Mouse (Mus musculus) intestine, embryonic 16.5 days (tissue): ENCODE data around the gene Ankrd23. TPM values are rescaled to one million over a fixed set of nuclear protein-coding genes. Genes with fewer than 3 reads are reported as not detected.

Source experiments
- ATAC-seq: fragments of 200-750 bp; cut with Nextera tagmentation; 2 replicates; pipeline ENCODE4 v1.8.0; 2017; ENCODE audit warnings: moderate TSS enrichment, moderate library complexity
- H3K27ac ChIP-seq: fragments of 300-500 bp; sonication (generic); 2 replicates; pipeline ENCODE4 v1.5.1; 2014; ENCODE audit warnings: mild to moderate bottlenecking, low read length
- H3K27me3 ChIP-seq: fragments of 300-500 bp; sonication (generic); replicated peaks from 2 replicates; pipeline ENCODE4 v1.6.1; 2014; ENCODE audit warnings: low read length, control low read depth, mixed read lengths; ENCODE audit not compliant: control insufficient read depth, insufficient read depth
- H3K36me3 ChIP-seq: fragments of 300-500 bp; sonication (generic); 2 replicates; pipeline ENCODE4 v1.6.1; 2014; ENCODE audit warnings: low read length, control low read depth; ENCODE audit not compliant: control insufficient read depth, insufficient read depth
- H3K4me1 ChIP-seq: fragments of 300-500 bp; sonication (generic); 2 replicates; pipeline ENCODE4 v1.6.1; 2014; ENCODE audit warnings: low read length, control low read depth, mixed read lengths; ENCODE audit not compliant: control insufficient read depth, insufficient read depth
- H3K4me2 ChIP-seq: fragments of 300-500 bp; sonication (generic); 2 replicates; pipeline ENCODE4 v1.6.1; 2014; ENCODE audit warnings: low read depth, low read length, control low read depth
- H3K4me3 ChIP-seq: fragments of 300-500 bp; sonication (generic); 2 replicates; pipeline ENCODE4 v1.5.1; 2014; ENCODE audit warnings: mild to moderate bottlenecking, low read length
- H3K9ac ChIP-seq: fragments of 300-500 bp; sonication (generic); 2 replicates; pipeline ENCODE4 v1.6.1; 2014; ENCODE audit warnings: low read depth, low read length
- H3K9me3 ChIP-seq: fragments of 300-500 bp; sonication (generic); 2 replicates; pipeline ENCODE4 v1.6.1; 2016; ENCODE audit warnings: low read length, control low read depth; ENCODE audit not compliant: control insufficient read depth
- WGBS: fragments of 180-500 bp; shearing (Covaris S2); extraction: QIAGEN DNeasy Blood & Tissue Kit; methylation state at CpG from one replicate; pipeline ENCODE4 v1.1.7; 2014; 5-methylcytosine and 5-hydroxymethylcytosine counted together
- polyA plus RNA-seq: library from polyadenylated mRNA; unstranded; fragments of >200 nt; fragmentation: Nextera tagmentation; extraction: Ambion mirVana; gene quantifications from 2 replicates; pipeline ENCODE4 v1.2.1, GENCODE M21; 2015

Ankrd23 gene
- polyA plus RNA-seq, 1 experiment from 2014 or later = 14.6 TPM

DNA sequence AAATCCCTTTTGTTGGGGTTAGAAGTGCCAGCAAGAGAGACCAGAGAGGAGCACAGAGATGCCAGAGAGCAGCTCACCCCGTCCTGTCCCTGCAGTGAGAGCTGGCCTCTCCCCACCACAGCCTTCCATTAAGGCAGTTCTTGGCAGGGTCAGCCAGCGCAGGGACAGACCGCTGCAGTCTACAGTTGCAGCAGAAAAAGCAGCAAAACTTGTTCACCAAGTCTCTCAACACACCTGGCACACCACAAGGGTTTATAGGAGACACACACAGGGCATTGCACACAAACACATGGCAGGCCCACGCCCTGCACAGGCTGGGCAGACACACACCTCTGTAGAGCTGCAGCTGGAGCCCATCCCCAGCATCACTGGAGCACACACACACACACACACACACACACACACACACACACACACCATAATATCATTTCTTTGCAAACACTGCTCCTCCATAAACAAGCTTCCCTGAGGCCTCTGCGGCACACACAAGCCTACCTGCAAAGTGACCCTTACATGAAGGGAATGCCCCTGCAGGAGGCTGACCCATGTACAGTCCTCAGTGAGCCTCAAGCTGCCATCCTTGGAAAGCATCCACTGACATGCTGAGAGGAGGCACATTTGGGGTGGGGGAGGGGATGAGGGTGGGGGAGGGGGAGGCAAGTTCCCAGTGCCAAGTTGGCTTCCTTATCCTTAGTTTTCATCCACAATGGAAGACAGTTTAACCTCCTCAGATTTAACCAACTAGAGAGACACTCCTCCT, 37.7 kb upstream of the Ankrd23 start:
- Histone ChIP-seq H3K27me3 (no peaks in the 10 kb centered on the region), H3K4me3 (no peak overlapping the region), H3K9ac (peak overlapping the region; percentile 38), H3K36me3 (no peaks in the 10 kb centered on the region), H3K4me1 (peaks cover 66% of the 10 kb centered on the region), H3K4me2 (no peak overlapping the region), H3K27ac (peak overlapping the region; percentile 60), H3K9me3 (no peaks in the 10 kb centered on the region)
- WGBS = 63% methylated on average over 5 of the region's 5 CpGs
- ATAC-seq = peak; percentile 24; the same call in 1 of the 2 replicates

DNA sequence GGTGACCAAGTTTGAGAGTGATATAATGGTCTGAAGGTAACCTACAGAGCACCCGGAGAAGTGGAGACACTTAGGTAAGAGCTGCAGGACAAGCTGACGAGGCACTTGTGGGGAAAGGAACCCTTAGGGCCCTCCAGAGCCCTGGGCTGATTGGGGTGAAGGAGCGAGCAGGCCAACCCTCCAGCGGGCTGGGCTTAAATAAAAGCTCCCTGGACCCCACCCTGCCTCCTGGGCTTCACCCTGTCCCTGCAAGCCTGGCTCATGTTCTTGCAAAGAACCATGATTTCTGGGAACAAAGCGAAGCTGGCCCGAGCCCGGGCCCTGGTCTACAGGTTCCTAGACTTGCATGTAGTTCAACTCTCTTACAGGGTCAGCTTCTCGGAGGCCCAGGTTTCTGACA, 36.8 kb upstream of the Ankrd23 start:
- Histone ChIP-seq H3K9me3 (no peaks in the 10 kb centered on the region), H3K9ac (peak overlapping the region; percentile 38; the same call in 1 of the 2 replicates), H3K4me2 (no peak overlapping the region), H3K27ac (peak overlapping the region; percentile 60), H3K27me3 (no peaks in the 10 kb centered on the region), H3K36me3 (no peaks in the 10 kb centered on the region), H3K4me1 (peaks cover 68% of the 10 kb centered on the region), H3K4me3 (no peak overlapping the region)
- WGBS = 66% methylated on average over 8 of the region's 8 CpGs
- no peak for ATAC-seq

DNA sequence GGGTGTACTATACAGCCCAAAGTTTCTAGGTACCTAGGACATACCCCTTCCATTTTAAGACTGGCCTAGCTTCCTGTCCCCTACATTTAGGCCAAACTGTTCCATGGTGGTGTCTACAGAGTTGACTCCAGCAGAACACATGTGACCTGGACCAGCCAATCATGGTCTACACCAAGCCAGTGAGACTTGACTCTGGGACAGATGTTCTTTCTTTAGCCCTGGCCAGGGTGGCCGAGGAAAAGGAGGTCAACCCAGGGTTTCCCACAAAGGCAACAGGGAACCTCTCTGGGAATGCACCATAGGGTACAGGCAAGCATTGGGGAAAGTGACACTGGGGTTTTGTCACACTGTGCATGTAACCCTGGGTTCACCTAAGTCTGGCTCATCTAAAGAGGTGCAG, 36.0 kb upstream of the Ankrd23 start:
- Histone ChIP-seq H3K4me3 (no peak overlapping the region), H3K27ac (no peak overlapping the region), H3K27me3 (no peaks in the 10 kb centered on the region), H3K9ac (no peak overlapping the region), H3K9me3 (no peaks in the 10 kb centered on the region), H3K36me3 (no peaks in the 10 kb centered on the region), H3K4me1 (peaks cover 65% of the 10 kb centered on the region), H3K4me2 (no peak overlapping the region)
- 62% methylated on average over 1 of the region's 1 CpGs for WGBS
- no peak for ATAC-seq

DNA sequence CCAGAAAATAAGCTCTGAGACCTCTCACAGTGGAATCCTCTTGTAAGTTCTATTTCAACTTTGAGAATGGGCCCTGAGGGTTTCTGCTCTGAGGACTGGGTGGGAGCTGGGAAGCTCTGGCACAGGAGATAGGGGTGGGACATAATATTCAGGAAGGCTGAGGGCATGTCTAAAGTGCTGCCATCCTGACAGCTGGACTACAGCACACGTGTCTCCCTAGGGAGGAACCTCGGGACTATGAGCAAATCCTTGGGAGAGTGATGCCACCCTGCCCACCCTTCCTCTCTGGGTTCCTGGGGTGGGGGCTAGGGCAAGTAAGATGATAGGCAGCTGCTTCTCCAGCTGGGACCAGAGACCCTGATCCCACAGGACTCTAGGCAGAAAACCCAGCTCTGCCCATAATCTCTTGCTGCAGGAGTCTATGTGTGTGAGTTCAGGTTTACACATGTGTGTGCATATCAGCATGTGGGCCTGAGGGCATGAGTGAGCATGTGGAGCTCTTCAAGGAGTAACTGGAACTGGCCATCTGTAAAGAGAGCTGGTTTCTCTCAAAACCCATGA, 35.5 kb upstream of the Ankrd23 start:
- H3K9me3 ChIP-seq = no peaks in the 10 kb centered on the region
- H3K27me3 ChIP-seq = no peaks in the 10 kb centered on the region
- WGBS = 67% methylated on average over 2 of the region's 2 CpGs
- peaks cover 62% of the 10 kb centered on the region for H3K4me1 ChIP-seq
- no peaks in the 10 kb centered on the region for H3K36me3 ChIP-seq
- H3K4me2 ChIP-seq = no peak overlapping the region
- ATAC-seq = no peak
- H3K4me3 ChIP-seq = no peak overlapping the region
- peak overlapping the region; percentile 14 for H3K27ac ChIP-seq
- H3K9ac ChIP-seq = no peak overlapping the region

DNA sequence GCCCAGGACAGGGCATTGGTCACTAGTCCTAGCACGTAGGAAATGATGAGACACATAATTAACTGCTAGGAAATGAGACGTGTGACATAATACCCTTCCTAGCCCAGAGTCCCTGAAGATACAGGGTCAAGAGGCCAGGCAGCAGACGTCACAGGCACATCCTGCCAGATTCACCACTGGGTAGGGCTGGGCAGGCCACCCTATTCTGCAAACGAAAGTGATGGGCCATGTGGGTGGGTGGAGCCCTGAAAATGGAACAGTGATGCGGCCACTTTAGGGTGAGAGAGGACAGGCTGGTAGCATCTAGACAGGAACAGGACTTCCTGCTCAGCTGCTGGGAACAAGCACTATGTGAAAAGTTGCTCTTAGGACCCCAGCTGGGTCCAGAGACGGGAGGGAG, 34.9 kb upstream of the Ankrd23 start:
- 0 out of 2 replicates have a peak overlapping the region, but pooled peaks have one; percentile 11 for H3K27ac ChIP-seq
- H3K4me1 ChIP-seq = peaks cover 57% of the 10 kb centered on the region
- H3K4me3 ChIP-seq = no peak overlapping the region
- no peaks in the 10 kb centered on the region for H3K9me3 ChIP-seq
- H3K9ac ChIP-seq = no peak overlapping the region
- H3K27me3 ChIP-seq = no peaks in the 10 kb centered on the region
- H3K4me2 ChIP-seq = no peak overlapping the region
- no peaks in the 10 kb centered on the region for H3K36me3 ChIP-seq
- no peak for ATAC-seq
- WGBS = 52% methylated on average over 6 of the region's 6 CpGs

DNA sequence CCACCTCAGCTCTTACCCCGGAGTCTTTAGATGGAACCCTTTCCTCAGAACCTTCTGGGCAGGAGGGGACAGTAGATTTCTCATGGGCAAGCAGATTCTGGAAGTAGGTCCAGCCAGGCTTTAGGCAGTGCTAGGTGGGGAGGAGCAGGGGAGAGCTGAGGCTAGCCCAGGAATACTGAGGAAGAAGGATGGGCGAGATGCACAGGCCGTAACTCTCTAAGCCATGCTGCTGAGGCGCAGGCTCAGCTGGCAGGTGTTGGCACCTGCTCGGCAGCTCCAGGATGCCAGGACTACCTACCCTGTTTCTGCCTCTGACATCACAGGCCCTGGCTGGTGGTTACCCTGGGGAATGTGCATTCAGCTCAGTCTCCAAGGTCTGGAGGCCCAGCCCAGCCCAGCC, 33.6 kb upstream of the Ankrd23 start:
- 86% methylated on average over 5 of the region's 5 CpGs for WGBS

DNA sequence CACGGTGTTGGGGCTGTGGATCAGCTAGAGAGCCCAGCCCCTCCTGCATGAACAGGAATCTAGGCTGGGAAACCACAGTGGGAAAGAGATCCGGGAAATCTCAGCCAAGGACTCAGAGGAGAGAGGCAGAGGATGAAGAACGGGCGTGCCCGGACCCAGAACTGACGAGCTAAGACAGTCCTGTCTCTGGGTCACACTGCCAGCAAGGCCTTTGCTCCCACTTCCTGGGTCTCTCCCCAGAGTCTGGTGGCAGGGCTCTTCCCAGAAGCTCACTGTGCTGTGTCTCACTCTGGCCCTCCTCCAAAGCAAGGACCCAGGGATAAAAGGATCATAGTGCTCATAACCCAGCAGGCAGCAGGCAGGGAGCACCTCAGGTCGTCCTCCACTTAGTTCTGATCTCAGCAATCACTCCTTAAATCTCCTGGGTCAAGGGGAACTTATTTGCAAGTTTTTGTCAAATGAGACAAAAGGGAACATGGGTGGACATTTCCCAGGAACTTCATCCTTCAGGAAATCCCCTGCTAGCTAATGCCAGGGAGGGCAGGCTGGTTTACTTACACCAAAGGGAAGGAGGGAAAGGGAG, 33.1 kb upstream of the Ankrd23 start:
- Histone ChIP-seq H3K9ac (peak overlapping the region; percentile 30; the same call in 1 of the 2 replicates), H3K4me1 (peaks cover 45% of the 10 kb centered on the region)
- WGBS = 53% methylated on average over 7 of the region's 7 CpGs

More for the DNA sequence above, 33.6 kb upstream of the Ankrd23 start:
- H3K27ac ChIP-seq = peak overlapping the region; percentile 56; the same call in 1 of the 2 replicates
- no peak overlapping the region for H3K9ac ChIP-seq
- peaks cover 45% of the 10 kb centered on the region for H3K4me1 ChIP-seq
- H3K9me3 ChIP-seq = no peaks in the 10 kb centered on the region
- ATAC-seq = peak; percentile 27; the same call in 1 of the 2 replicates
- H3K36me3 ChIP-seq = no peaks in the 10 kb centered on the region
- H3K27me3 ChIP-seq = no peaks in the 10 kb centered on the region
- H3K4me3 ChIP-seq = no peak overlapping the region
- no peak overlapping the region for H3K4me2 ChIP-seq

DNA sequence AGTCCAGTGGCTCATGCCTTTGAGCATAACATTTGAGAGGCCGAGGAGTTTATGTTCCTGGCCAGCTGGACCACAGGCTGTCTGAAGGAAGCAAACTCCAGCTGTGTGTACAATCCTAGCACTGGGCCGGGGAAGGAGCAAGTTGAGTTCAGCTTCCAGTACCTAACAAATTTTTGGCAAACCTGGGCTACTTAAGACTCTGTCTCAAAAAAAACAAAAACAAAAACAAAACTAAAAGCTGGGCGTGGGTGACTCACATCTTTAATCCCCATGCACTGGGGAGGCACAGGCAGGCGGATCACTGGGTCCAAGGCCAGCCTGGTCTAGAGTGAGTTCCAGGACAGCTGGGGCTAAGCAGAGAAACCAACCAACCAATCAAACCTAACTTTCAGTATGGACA, 32.1 kb upstream of the Ankrd23 start:
- Histone ChIP-seq H3K27me3 (no peaks in the 10 kb centered on the region), H3K4me2 (no peak overlapping the region), H3K4me1 (peaks cover 36% of the 10 kb centered on the region), H3K36me3 (no peaks in the 10 kb centered on the region), H3K4me3 (no peak overlapping the region), H3K9ac (no peak overlapping the region), H3K9me3 (no peaks in the 10 kb centered on the region), H3K27ac (peak overlapping the region; percentile 45)
- 68% methylated on average over 4 of the region's 4 CpGs for WGBS
- peak; percentile 26 for ATAC-seq

More for the DNA sequence above, 33.1 kb upstream of the Ankrd23 start:
- Histone ChIP-seq H3K9me3 (no peaks in the 10 kb centered on the region), H3K27ac (peak overlapping the region; percentile 56), H3K27me3 (no peaks in the 10 kb centered on the region), H3K4me3 (no peak overlapping the region), H3K36me3 (no peaks in the 10 kb centered on the region), H3K4me2 (no peak overlapping the region)
- no peak for ATAC-seq

DNA sequence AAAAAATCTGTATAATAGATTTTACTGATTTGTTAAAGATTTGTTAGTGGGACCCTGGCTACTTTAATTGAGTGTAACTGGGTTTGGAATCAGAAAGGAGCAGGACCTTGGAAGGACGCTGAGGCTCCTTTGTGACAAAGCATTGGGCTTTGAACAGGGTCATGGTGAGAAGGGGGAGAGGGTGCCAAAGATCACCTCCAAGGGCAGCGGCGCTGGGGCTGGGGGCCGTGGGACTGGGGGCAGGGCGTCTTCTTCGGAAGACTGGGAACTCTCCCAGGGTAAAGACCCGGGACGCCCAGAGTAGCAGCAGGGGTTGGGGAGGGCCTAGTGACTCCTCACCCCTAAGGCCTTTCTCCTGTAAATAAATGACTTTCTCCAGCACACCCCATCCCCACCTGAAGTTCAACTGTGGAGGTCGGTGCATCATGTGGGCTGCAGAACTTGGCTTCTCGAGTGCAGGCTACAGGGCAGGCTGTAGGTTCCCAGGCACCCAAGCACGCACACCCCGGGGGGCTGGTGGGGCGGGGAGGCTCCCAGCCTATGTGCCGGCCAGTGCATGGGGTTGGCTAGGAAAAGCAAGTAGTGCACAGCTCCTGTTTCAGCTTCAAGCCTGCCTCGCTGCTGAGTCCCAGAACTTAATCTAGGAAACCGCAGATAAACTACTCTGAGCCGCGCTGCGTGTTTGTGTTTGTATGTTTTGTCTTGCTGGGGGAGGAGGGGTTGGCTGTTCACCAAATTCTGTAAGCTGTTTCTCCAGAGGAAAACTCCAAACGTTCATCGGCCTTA, 31.3 kb upstream of the Ankrd23 start:
- Histone ChIP-seq H3K9ac (0 out of 2 replicates have a peak overlapping the region, but pooled peaks have one; percentile 13), H3K9me3 (no peaks in the 10 kb centered on the region), H3K4me3 (no peak overlapping the region), H3K4me1 (peaks cover 33% of the 10 kb centered on the region), H3K4me2 (no peak overlapping the region), H3K36me3 (no peaks in the 10 kb centered on the region), H3K27ac (peak overlapping the region; percentile 68), H3K27me3 (no peaks in the 10 kb centered on the region)
- peak; percentile 24 for ATAC-seq
- WGBS = 45% methylated on average over 21 of the region's 21 CpGs
